Mouse (Mus musculus) cerebellum, adult 9-10 months (tissue): Measurements from ENCODE around the gene Akap13.
"Not testable (repeated sequence)": the region's sequence is repeated elsewhere in the genome, so short reads cannot be mapped to it uniquely, and the experiment has no call there.

ENCODE experiments used
- DNase-seq: peaks from one replicate; pipeline ENCODE4 v3.0.0; 2022

The Akap13 gene

DNA sequence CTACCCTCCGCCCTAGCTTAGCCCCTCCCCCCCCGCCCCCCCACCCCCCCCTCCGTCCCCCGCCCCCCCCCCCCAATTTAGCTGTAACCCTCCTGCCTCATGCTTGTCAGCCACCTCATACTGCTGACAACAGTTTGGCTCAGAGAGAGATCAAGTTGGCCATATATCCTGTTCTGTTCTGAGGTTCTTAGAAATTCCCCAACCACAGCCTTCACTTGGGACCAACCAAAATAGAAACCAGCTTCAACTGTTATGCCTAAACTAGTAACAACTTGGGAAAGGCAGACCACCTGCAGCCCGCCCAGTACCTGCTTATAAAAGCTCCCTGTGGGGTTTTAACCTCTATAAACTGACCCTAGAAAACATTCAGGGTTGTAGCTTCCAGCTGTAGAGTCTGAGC is 325.5 kb downstream of the Akap13 start:
- DNase-seq, result no peak

GRCm38 (mm10) chr7:75781298-75781947 is 326.1 kb downstream of the Akap13 start:
- no peak for DNase-seq

DNA sequence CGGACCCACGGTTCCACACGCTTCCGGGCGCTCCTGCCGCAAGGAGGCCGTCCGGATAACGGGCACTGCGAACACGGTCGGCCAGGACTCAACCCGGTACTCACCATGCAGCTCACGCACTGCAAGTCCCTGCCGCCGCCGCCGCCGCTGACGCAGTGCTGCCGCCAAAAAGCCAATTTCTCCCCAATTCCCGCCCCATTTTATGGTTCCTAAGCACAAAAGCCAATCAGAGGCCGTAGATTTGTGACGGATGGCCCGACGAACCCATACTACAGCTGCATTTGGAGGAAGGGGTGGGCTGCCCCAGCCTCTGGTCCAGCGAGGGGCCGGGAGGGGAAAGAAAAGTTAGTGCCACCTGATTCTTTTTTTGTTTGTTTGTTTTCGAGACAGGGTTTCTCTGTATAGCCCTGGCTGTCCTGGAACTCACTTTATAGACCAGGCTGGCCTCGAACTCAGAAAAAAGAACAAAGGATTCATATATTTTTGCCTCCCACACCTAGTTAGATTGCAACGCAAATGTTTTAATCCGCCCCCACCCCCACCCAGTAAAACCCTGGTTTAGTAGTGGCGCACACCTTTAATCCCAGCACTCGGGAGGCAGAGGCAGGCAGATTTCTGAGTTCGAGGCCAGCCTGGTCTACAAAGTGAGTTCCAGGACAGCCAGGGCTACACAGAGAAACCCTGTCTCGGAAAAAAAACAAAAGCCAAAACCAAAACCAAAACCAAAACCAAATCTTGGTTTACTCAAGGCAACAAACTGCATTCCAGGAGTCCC is 326.8 kb downstream of the Akap13 start:
- peak; percentile 33 for DNase-seq

DNA sequence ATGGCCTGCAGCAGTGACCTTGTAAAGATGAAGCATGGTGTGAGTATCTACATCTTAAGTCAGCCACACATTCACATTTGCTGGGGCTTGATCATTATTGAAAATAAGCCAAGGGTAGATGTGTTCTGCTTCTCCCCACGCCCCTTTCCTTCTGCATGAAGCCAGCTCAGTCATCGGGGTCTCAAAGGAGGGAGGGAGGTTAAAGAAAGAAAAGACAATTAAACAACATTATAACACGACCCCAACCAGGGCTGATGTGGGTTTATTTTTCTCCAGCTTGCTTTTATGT is 327.3 kb downstream of the Akap13 start:
- no peak for DNase-seq

GRCm38 (mm10) chr7:75785388-75786328 is 330.3 kb downstream of the Akap13 start:
- no peak for DNase-seq

- no peak for DNase-seq
Measured at GRCm38 (mm10) chr7:75786812-75787211, 331.5 kb downstream of the Akap13 start.

DNA sequence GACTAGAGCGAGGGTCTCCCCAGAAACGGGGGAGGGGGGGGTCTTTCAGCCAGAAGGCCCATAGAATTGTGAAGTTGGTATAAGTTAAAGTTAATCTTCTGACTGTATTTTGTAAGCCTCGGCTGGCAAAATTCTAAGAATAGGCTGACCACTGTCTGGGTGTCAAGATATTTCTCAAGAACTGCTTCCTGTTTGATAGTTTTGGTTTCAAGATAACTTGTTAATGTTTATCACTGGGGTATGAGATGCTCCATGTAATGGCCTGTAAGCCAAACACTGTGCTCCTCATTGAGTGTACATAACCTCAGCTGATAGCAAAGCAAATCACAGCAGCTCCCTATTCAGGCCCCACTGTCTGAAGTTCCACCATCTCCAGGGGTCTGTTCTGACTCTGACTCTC is 332.0 kb downstream of the Akap13 start:
- no peak for DNase-seq

DNA sequence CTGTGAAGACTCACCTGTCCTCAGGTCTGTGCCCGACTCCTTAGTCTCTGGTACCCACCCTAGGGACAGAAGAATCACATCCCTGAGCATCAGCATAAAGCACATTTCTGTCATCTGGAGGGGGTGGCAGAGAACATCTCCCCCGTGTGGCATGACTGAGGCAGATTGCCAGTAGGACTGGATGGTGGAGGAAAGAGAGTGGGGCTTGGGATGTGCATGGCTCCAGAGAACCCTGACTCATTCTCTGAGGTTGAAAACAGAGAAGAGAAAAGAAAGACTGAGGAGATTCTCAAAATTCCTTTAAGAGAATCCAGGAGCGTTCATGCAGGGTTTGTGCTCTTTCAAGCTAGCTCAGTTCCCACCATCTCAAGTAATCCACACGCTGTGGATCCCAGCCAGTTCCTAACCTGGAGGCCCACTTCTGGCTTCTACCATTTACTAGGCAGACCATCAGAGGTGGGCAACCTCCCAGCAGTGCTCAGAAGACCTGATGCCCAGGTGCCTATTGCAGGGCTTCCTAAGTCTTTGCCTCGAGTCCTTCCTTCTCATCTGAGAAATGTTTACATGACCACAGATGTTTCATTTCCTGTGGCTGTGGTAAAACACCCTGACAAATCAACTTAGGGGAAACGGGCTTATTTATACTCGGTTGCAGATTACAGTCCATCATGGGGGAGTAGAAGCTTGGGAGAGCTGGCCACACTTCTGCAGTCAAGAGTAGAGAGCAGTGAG is 332.9 kb downstream of the Akap13 start:
- not testable (repeated sequence) for DNase-seq

DNA sequence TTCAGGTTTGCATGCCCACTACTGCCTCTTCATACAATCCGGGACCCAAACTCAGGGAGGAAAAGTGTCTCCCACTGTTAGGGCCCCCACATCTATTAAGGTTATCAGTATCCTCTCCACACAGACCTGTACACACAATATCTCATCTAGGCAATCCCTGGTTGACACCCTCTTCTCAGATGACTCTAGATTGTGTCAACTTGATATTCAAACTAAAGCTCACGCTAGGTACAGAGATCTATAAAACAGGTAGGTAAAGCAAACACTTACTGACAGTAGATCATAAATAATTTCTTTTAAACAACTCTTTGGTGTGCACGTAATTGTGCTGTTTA is 333.4 kb downstream of the Akap13 start:
- not testable (repeated sequence) for DNase-seq

GRCm38 (mm10) chr7:75789746-75790145 is 334.4 kb downstream of the Akap13 start:
- no peak for DNase-seq

DNA sequence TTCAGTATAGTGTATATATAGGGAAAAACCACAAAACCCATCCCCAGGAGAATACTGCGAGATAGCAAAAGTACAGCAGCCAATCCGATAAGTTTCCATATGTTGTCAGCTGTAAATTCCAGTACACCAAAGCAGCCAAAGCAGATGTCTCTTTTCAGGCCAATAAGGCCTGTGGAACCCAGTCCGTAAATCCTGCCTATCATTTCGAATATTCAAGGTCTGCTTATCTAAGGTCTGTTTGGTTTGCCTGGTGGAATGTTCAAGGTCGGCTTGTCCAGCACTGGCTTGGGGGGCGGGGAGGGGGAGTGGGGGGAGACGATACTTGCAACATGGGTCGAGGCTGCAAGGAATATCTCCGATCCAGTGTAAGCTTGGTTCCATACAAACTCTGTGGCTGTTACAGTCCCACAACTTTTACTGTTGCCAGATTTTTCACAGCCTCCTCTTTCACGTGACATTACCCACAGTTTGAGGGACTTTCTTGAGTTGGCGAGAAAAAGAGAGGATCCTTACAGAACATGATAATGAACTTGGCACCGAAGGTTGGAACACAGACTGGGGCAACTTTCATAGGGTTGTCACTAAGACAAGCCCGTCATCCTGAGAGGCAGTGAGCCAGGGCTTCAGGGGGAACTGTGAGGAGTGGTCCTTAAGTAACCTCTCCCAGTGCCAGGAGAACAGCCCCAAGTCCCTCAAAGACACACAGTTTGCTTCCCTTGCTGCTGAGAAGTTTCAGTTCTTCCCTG is 335.9 kb downstream of the Akap13 start:
- DNase-seq, result not testable (repeated sequence)

- no peak for DNase-seq
Measured at GRCm38 (mm10) chr7:75793091-75793490, 337.8 kb downstream of the Akap13 start.

DNA sequence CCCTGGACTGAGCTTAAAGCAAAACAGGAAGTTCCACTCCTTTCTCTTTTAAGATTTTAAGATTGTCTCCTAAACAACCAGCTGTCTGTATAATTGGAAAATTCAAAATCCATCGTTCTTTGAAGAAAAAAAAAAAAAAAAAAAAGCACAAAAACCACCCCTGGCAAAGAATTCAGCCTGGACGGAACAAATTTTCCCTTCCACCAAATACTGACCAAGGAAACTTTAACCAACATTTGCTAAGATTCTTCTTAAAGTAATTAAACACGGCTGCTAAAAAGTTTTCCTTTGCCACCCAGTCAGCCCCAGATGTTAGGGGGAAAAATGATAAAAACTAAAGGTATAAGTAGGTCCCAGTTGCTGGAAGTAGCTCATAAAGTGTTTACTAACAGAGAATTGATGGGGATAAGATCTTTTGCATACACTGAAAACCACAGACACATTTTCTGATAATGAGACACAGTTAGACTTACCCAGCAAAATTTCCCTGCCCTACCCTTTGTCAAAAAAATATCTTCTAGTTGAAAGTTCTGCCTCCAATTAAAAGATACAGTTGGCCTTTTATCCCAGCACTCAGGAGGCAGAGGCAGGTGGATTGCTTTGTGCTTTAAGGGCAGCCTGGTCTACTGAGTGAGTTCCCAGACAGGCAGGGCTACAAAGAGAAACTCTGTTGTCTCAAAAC is 338.5 kb downstream of the Akap13 start:
- DNase-seq, result no peak

GRCm38 (mm10) chr7:75795106-75795505 is 339.8 kb downstream of the Akap13 start:
- DNase-seq, result no peak

- DNase-seq, result no peak
Measured at GRCm38 (mm10) chr7:75796474-75796873, 341.1 kb downstream of the Akap13 start.

GRCm38 (mm10) chr7:75800530-75800929 is 345.2 kb downstream of the Akap13 start:
- DNase-seq, result no peak

DNA sequence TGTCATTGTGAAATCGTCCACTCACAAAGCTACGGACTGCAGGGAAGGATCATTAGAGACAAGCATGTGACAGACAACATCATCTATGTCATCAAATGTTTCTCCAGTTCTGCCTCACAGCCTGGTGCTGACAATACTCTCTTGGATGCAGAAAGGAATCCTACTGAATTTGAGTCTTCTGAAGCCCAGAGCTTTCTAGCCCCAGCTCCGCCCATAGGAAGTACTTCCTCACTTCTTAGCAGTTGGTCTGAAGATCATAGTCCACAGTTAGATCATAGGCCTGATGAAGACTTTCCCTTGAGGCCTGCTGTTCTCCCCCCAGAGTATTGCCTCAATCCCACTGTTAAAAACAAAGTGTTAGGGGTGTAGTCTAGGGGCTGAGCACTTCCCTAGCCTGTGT is 345.7 kb downstream of the Akap13 start:
- DNase-seq, result no peak

DNA sequence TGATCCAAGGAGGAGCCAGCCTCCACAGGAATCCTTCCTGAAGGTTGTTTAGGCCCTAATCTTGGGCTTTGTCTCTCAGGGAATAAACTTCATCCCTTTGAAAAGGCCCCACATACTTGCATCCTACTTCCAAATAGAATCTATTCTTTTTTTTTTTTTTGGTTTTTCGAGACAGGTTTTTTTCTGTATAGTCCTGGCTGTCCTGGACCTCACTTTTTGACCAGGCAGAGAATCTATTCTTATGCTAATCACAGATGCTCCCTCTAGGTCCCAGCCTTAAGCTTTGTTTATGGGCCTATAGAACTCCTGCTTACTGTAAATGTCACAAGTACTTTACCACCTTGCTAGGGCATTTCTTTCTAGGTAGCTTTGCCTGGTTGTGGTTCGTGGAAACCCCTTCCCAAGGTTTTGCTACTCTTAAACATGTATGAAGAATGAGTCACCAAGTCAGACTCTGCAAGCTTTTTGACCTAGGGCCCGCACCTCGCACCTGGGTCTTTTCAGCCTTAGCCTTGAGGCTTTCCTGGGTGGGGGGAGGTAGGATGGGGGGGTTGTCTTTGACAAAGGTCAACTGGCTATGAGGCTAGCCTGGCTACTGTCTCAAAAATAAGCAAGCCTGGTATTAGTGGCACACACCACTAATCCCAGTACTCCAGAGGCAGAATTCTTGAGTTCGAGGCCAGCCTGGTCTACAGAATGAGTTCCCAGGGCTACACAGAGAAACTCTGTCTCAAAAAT is 346.5 kb downstream of the Akap13 start:
- DNase-seq, result no peak

GRCm38 (mm10) chr7:75802887-75803286 is 347.6 kb downstream of the Akap13 start:
- DNase-seq, result no peak
